Mouse (Mus musculus): ENCODE results near the gene Plcxd2. TPM values are rescaled to one million over a fixed set of nuclear protein-coding genes. Genes with fewer than 3 reads are reported as not detected.

The Plcxd2 gene
- polyA plus RNA-seq, 1 experiment from 2014 or later: 3.5 TPM

GRCm38 (mm10) chr16:46000976-46001375 is 9.0 kb downstream of the Plcxd2 start:
- no peak for DNase-seq (ENCODE audit: low spot score)
- Histone ChIP-seq H3K36me3 (ENCODE audit: control insufficient read depth, insufficient read depth, low read length) (no peaks in the 10 kb centered on the region), H3K27ac (ENCODE audit: low read depth, low read length) (no peak overlapping the region), H3K9me3 (ENCODE audit: control insufficient read depth, low read length) (no peaks in the 10 kb centered on the region), H3K4me1 (replicated peaks; ENCODE audit: control insufficient read depth, insufficient read depth, low read length) (no peaks in the 10 kb centered on the region), H3K9ac (ENCODE audit: low read depth, low read length) (no peak overlapping the region), H3K4me3 (ENCODE audit: low read depth, low read length) (no peak overlapping the region), H3K27me3 (replicated peaks; ENCODE audit: control insufficient read depth, insufficient read depth, low read length) (no peaks in the 10 kb centered on the region), H3K4me2 (no peak overlapping the region)
- WGBS: 86% methylated on average over 3 of the region's 3 CpGs
- no peak for ATAC-seq (replicated peaks; ENCODE audit: low FRiP score)

DNA sequence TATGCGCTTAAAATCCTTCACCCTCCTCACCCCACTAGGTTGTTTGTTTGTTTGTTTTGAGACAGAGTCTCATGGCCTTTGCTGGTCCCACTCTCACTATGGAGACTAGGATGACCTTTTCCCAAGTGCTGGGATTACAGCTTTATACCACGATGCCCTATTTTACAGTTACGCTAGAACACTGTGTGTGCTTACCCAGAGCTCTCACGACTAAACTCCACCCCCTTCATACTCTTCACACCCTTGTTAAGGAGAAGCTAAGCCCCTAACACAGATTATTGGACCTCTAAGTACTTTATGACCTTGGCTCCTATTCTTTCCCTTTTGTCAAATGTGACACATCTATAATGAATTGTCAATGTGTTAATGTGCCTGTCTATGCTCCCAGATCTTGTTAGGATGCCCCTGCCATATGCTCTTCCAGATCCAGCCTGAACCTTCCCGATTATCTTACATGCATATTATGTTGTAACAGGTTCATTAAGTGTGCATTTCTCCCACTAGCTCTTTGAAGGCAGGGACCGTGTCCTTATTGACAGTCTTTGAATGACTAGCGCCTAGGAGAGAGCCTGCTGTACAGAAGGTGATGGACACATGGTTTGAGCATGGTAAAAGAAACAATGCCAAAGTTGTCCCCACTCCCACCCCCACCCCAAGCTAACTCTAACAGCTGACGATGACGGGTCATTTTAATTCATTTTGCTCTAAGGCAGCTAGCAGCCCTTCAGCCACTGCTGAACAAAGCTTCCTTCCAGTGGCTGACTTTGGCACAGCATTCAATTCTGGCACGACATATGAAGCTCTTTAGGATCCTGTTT is 10.4 kb downstream of the Plcxd2 start:
- no peaks in the 10 kb centered on the region for H3K36me3 ChIP-seq (ENCODE audit: control insufficient read depth, insufficient read depth, low read length)
- DNase-seq (ENCODE audit: low spot score): no peak
- H3K4me1 ChIP-seq (replicated peaks; ENCODE audit: control insufficient read depth, insufficient read depth, low read length): no peaks in the 10 kb centered on the region
- ATAC-seq (replicated peaks; ENCODE audit: low FRiP score): no peak
- H3K4me2 ChIP-seq: no peak overlapping the region
- no peak overlapping the region for H3K27ac ChIP-seq (ENCODE audit: low read depth, low read length)
- WGBS: 81% methylated on average over 10 of the region's 10 CpGs
- H3K4me3 ChIP-seq (ENCODE audit: low read depth, low read length): no peak overlapping the region
- H3K27me3 ChIP-seq (replicated peaks; ENCODE audit: control insufficient read depth, insufficient read depth, low read length): no peaks in the 10 kb centered on the region
- H3K9me3 ChIP-seq (ENCODE audit: control insufficient read depth, low read length): no peaks in the 10 kb centered on the region
- no peak overlapping the region for H3K9ac ChIP-seq (ENCODE audit: low read depth, low read length)

DNA sequence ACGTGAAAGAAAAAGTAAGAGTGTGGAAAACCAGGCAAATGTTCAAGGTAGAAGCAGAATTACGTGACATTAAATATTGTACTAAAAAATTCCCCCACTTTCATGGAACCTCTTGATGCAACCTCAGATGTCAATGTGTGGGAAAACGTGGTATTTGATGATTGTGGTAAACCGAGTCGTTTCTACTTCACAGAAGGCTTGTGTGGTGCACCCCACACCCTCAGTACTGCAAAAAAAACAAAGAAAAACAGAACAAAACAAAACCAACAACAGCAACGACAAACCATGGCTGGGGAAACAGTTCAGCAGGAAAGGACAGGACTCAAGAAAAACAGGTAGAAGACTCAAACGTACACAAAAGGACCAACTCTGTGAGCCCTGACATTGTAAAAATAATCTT is 11.8 kb downstream of the Plcxd2 start:
- H3K4me3 ChIP-seq (ENCODE audit: low read depth, low read length): no peak overlapping the region
- H3K36me3 ChIP-seq (ENCODE audit: control insufficient read depth, insufficient read depth, low read length): no peaks in the 10 kb centered on the region
- DNase-seq (ENCODE audit: low spot score) (no peak), ATAC-seq (replicated peaks; ENCODE audit: low FRiP score) (no peak)
- H3K27me3 ChIP-seq (replicated peaks; ENCODE audit: control insufficient read depth, insufficient read depth, low read length): no peaks in the 10 kb centered on the region
- H3K27ac ChIP-seq (ENCODE audit: low read depth, low read length): no peak overlapping the region
- 69% methylated on average over 7 of the region's 7 CpGs for WGBS
- no peak overlapping the region for H3K9ac ChIP-seq (ENCODE audit: low read depth, low read length)
- H3K4me1 ChIP-seq (replicated peaks; ENCODE audit: control insufficient read depth, insufficient read depth, low read length): no peaks in the 10 kb centered on the region
- no peak overlapping the region for H3K4me2 ChIP-seq
- no peaks in the 10 kb centered on the region for H3K9me3 ChIP-seq (ENCODE audit: control insufficient read depth, low read length)

DNA sequence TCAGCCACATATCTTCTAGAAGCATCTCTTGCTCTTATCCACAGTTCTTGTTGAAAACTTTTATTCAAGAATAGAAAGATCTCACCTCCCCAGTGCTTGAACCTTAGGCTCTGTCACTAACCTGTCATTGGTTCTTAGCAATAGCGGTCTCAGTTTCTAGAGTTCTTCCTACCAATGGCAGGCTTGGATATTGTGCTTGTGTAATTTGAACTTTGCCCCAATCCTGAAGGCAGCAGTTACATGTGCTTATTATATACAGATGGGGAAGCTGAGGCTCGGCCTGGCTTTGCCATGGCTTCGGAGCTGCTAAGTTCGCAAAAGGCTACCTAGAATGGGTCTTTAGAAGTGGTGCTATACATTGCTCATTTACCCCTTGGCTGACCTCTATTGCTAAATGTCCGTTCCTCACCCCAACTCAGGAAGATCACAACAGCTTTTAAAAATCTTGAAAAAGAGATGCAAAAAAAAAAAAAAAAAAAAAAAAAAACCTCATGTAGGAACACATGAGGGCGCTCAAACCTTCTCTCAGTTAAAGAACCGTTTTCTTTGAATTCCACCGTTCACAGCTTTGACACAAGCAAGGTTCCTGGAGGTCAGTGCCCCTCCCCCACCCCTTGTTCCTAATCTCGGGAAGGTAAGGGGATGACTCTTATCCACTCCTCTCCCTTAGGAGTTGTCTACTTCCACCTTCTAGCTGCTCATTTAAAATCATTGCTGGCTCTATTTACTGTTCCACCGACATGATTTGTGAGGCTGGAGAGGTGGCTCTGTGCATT is 18.9 kb downstream of the Plcxd2 start:
- H3K9me3 ChIP-seq (ENCODE audit: control insufficient read depth, low read length): no peaks in the 10 kb centered on the region
- no peaks in the 10 kb centered on the region for H3K36me3 ChIP-seq (ENCODE audit: control insufficient read depth, insufficient read depth, low read length)
- H3K4me3 ChIP-seq (ENCODE audit: low read depth, low read length): no peak overlapping the region
- no peak for DNase-seq (ENCODE audit: low spot score)
- no peak overlapping the region for H3K4me2 ChIP-seq
- ATAC-seq (replicated peaks; ENCODE audit: low FRiP score): no peak
- H3K4me1 ChIP-seq (replicated peaks; ENCODE audit: control insufficient read depth, insufficient read depth, low read length): no peaks in the 10 kb centered on the region
- H3K27me3 ChIP-seq (replicated peaks; ENCODE audit: control insufficient read depth, insufficient read depth, low read length): no peaks in the 10 kb centered on the region
- no peak overlapping the region for H3K9ac ChIP-seq (ENCODE audit: low read depth, low read length)
- WGBS: 44% methylated on average over 10 of the region's 10 CpGs
- H3K27ac ChIP-seq (ENCODE audit: low read depth, low read length): no peak overlapping the region

DNA sequence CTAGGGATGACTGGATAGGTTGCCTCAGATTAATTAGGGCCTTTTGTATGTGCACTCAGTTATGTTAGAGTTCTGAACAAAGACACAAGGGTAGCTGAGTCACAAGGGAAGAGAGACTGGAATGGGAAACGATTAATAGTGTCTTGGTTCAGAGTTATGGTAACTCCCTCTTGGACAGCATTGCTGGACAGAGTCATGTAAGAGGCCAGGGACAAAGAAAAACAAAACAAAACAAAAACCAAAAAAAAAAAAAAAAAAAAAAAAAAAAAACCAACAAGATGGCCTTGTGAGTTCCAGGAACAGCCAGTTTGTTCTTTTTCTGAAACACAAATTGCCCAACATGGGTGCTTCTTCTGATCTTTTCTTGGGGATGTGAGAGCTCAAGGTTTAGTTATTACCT is 23.8 kb downstream of the Plcxd2 start:
- H3K9me3 ChIP-seq (ENCODE audit: control insufficient read depth, low read length): no peaks in the 10 kb centered on the region
- DNase-seq (ENCODE audit: low spot score): no peak
- H3K36me3 ChIP-seq (ENCODE audit: control insufficient read depth, insufficient read depth, low read length): no peaks in the 10 kb centered on the region
- H3K27ac ChIP-seq (ENCODE audit: low read depth, low read length): no peak overlapping the region
- no peaks in the 10 kb centered on the region for H3K27me3 ChIP-seq (replicated peaks; ENCODE audit: control insufficient read depth, insufficient read depth, low read length)
- no peak overlapping the region for H3K4me3 ChIP-seq (ENCODE audit: low read depth, low read length)
- 65% methylated on average over 1 of the region's 1 CpGs for WGBS
- no peak for ATAC-seq (replicated peaks; ENCODE audit: low FRiP score)
- H3K4me2 ChIP-seq: no peak overlapping the region
- H3K4me1 ChIP-seq (replicated peaks; ENCODE audit: control insufficient read depth, insufficient read depth, low read length): no peaks in the 10 kb centered on the region
- no peak overlapping the region for H3K9ac ChIP-seq (ENCODE audit: low read depth, low read length)

- H3K9ac ChIP-seq (ENCODE audit: low read depth, low read length): no peak overlapping the region
- no peak overlapping the region for H3K4me3 ChIP-seq (ENCODE audit: low read depth, low read length)
- 60% methylated on average over 4 of the region's 4 CpGs for WGBS
- H3K4me1 ChIP-seq (replicated peaks; ENCODE audit: control insufficient read depth, insufficient read depth, low read length): no peaks in the 10 kb centered on the region
- peak; percentile 68 for ATAC-seq (replicated peaks; ENCODE audit: low FRiP score)
- no peaks in the 10 kb centered on the region for H3K27me3 ChIP-seq (replicated peaks; ENCODE audit: control insufficient read depth, insufficient read depth, low read length)
- H3K27ac ChIP-seq (ENCODE audit: low read depth, low read length): peak overlapping the region; percentile 61
- no peaks in the 10 kb centered on the region for H3K36me3 ChIP-seq (ENCODE audit: control insufficient read depth, insufficient read depth, low read length)
- H3K9me3 ChIP-seq (ENCODE audit: control insufficient read depth, low read length): no peaks in the 10 kb centered on the region
- no peak overlapping the region for H3K4me2 ChIP-seq
- no peak for DNase-seq (ENCODE audit: low spot score)
Measured at GRCm38 (mm10) chr16:45984610-45985606, 25.1 kb downstream of the Plcxd2 start.

- WGBS: 81% methylated on average over 1 of the region's 1 CpGs
- DNase-seq (ENCODE audit: low spot score) (no peak), ATAC-seq (replicated peaks; ENCODE audit: low FRiP score) (no peak)
Measured at GRCm38 (mm10) chr16:45976251-45976650, 33.8 kb downstream of the Plcxd2 start.

GRCm38 (mm10) chr16:45973959-45974686 is 35.9 kb downstream of the Plcxd2 start:
- ATAC-seq (replicated peaks; ENCODE audit: low FRiP score) (no peak; the same call in 1 of the 2 replicates), DNase-seq (ENCODE audit: low spot score) (no peak)
- H3K36me3 ChIP-seq (ENCODE audit: control insufficient read depth, insufficient read depth, low read length): no peaks in the 10 kb centered on the region
- H3K27me3 ChIP-seq (replicated peaks; ENCODE audit: control insufficient read depth, insufficient read depth, low read length): no peaks in the 10 kb centered on the region
- WGBS: 53% methylated on average over 9 of the region's 9 CpGs
- no peak overlapping the region for H3K4me3 ChIP-seq (ENCODE audit: low read depth, low read length)
- H3K9me3 ChIP-seq (ENCODE audit: control insufficient read depth, low read length): no peaks in the 10 kb centered on the region
- no peak overlapping the region for H3K27ac ChIP-seq (ENCODE audit: low read depth, low read length)
- H3K4me1 ChIP-seq (replicated peaks; ENCODE audit: control insufficient read depth, insufficient read depth, low read length): no peaks in the 10 kb centered on the region
- H3K9ac ChIP-seq (ENCODE audit: low read depth, low read length): no peak overlapping the region
- no peak overlapping the region for H3K4me2 ChIP-seq

More at GRCm38 (mm10) chr16:45976251-45976650, 33.8 kb downstream of the Plcxd2 start:
- H3K9ac ChIP-seq (ENCODE audit: low read depth, low read length): no peak overlapping the region
- H3K4me2 ChIP-seq: no peak overlapping the region
- H3K27me3 ChIP-seq (replicated peaks; ENCODE audit: control insufficient read depth, insufficient read depth, low read length): no peaks in the 10 kb centered on the region
- H3K9me3 ChIP-seq (ENCODE audit: control insufficient read depth, low read length): no peaks in the 10 kb centered on the region
- H3K4me3 ChIP-seq (ENCODE audit: low read depth, low read length): no peak overlapping the region
- no peaks in the 10 kb centered on the region for H3K4me1 ChIP-seq (replicated peaks; ENCODE audit: control insufficient read depth, insufficient read depth, low read length)
- H3K27ac ChIP-seq (ENCODE audit: low read depth, low read length): no peak overlapping the region
- H3K36me3 ChIP-seq (ENCODE audit: control insufficient read depth, insufficient read depth, low read length): no peaks in the 10 kb centered on the region

Measured in liver, embryonic 11.5 days (tissue).